Mouse (Mus musculus): ENCODE measurements at regions not wholly inside any gene's neighbourhood (a gene's known extent, or its start where the extent isn't known, plus 50 kb on each side); places are given as distances from the start of the nearest gene placed in this dataset.

- Histone ChIP-seq H3K9ac (replicated peaks) (no peak overlapping the region), H3K9me3 (no peaks in the 10 kb centered on the region), H3K36me3 (no peaks in the 10 kb centered on the region), H3K27me3 (no peaks in the 10 kb centered on the region), H3K27ac (no peak overlapping the region), H3K4me1 (replicated peaks) (no peaks in the 10 kb centered on the region), H3K4me3 (replicated peaks) (no peak overlapping the region), H3K4me2 (replicated peaks) (no peak overlapping the region)
- 72% methylated on average over 1 of the region's 1 CpGs for WGBS
- no peak for ATAC-seq
Measured at GRCm38 (mm10) chr6:11647651-11648050, 259.6 kb downstream of the Ndufa4 start.

GRCm38 (mm10) chr6:11613331-11613730, 294.0 kb downstream of the Ndufa4 start:
- no peaks in the 10 kb centered on the region for H3K9me3 ChIP-seq
- no peaks in the 10 kb centered on the region for H3K27me3 ChIP-seq
- H3K4me2 ChIP-seq (replicated peaks): no peak overlapping the region
- WGBS: 84% methylated on average over 4 of the region's 4 CpGs
- H3K4me3 ChIP-seq (replicated peaks): no peak overlapping the region
- H3K36me3 ChIP-seq: no peaks in the 10 kb centered on the region
- H3K9ac ChIP-seq (replicated peaks): no peak overlapping the region
- no peaks in the 10 kb centered on the region for H3K4me1 ChIP-seq (replicated peaks)
- ATAC-seq: no peak
- H3K27ac ChIP-seq: no peak overlapping the region

GRCm38 (mm10) chr6:11608214-11608613, 299.1 kb downstream of the Ndufa4 start:
- H3K4me3 ChIP-seq (replicated peaks): no peak overlapping the region
- H3K36me3 ChIP-seq: no peaks in the 10 kb centered on the region
- H3K4me1 ChIP-seq (replicated peaks): no peaks in the 10 kb centered on the region
- H3K27me3 ChIP-seq: no peaks in the 10 kb centered on the region
- H3K9me3 ChIP-seq: no peaks in the 10 kb centered on the region
- ATAC-seq: no peak
- H3K9ac ChIP-seq (replicated peaks): no peak overlapping the region
- H3K4me2 ChIP-seq (replicated peaks): no peak overlapping the region
- H3K27ac ChIP-seq: no peak overlapping the region

- Histone ChIP-seq H3K4me3 (replicated peaks) (no peak overlapping the region), H3K4me2 (replicated peaks) (no peak overlapping the region), H3K9ac (replicated peaks) (no peak overlapping the region), H3K36me3 (no peaks in the 10 kb centered on the region), H3K27me3 (no peaks in the 10 kb centered on the region), H3K4me1 (replicated peaks) (no peaks in the 10 kb centered on the region), H3K9me3 (no peaks in the 10 kb centered on the region), H3K27ac (no peak overlapping the region)
- 77% methylated on average over 2 of the region's 2 CpGs for WGBS
- ATAC-seq: no peak
Measured at GRCm38 (mm10) chr6:11607696-11608095, 299.6 kb downstream of the Ndufa4 start.

- no peaks in the 10 kb centered on the region for H3K27me3 ChIP-seq
- WGBS: 58% methylated on average over 3 of the region's 3 CpGs
- H3K9ac ChIP-seq (replicated peaks): no peak overlapping the region
- no peak overlapping the region for H3K27ac ChIP-seq
- no peaks in the 10 kb centered on the region for H3K9me3 ChIP-seq
- peak; percentile 45; the same call in 1 of the 2 replicates for ATAC-seq
- no peaks in the 10 kb centered on the region for H3K4me1 ChIP-seq (replicated peaks)
- H3K4me3 ChIP-seq (replicated peaks): no peak overlapping the region
- no peak overlapping the region for H3K4me2 ChIP-seq (replicated peaks)
- H3K36me3 ChIP-seq: no peaks in the 10 kb centered on the region
Measured at GRCm38 (mm10) chr6:11606055-11606454, 301.2 kb downstream of the Ndufa4 start.

- 62% methylated on average over 4 of the region's 4 CpGs for WGBS
- Histone ChIP-seq H3K9ac (replicated peaks) (no peak overlapping the region), H3K9me3 (no peaks in the 10 kb centered on the region), H3K27me3 (no peaks in the 10 kb centered on the region), H3K27ac (no peak overlapping the region), H3K4me2 (replicated peaks) (no peak overlapping the region), H3K4me1 (replicated peaks) (no peaks in the 10 kb centered on the region), H3K4me3 (replicated peaks) (no peak overlapping the region), H3K36me3 (no peaks in the 10 kb centered on the region)
- ATAC-seq: no peak
Measured at GRCm38 (mm10) chr6:11605526-11605925, 301.8 kb downstream of the Ndufa4 start.

GRCm38 (mm10) chr6:11594936-11595335, 312.4 kb downstream of the Ndufa4 start:
- 0 out of 2 replicates have a peak, but pooled peaks have one; percentile 34 for ATAC-seq
- WGBS: 38% methylated on average over 2 of the region's 2 CpGs

GRCm38 (mm10) chr6:11593583-11594271, 313.6 kb downstream of the Ndufa4 start:
- Histone ChIP-seq H3K27me3 (no peaks in the 10 kb centered on the region), H3K36me3 (no peaks in the 10 kb centered on the region), H3K9me3 (no peaks in the 10 kb centered on the region), H3K4me1 (replicated peaks) (no peaks in the 10 kb centered on the region), H3K9ac (replicated peaks) (no peak overlapping the region), H3K4me3 (replicated peaks) (no peak overlapping the region), H3K4me2 (replicated peaks) (no peak overlapping the region), H3K27ac (peak overlapping the region; percentile 44; the same call in 1 of the 2 replicates)
- ATAC-seq: 0 out of 2 replicates have a peak, but pooled peaks have one; percentile 27
- WGBS: 80% methylated on average over 14 of the region's 14 CpGs

More at GRCm38 (mm10) chr6:11594936-11595335, 312.4 kb downstream of the Ndufa4 start:
- no peak overlapping the region for H3K27ac ChIP-seq
- H3K4me1 ChIP-seq (replicated peaks): no peaks in the 10 kb centered on the region
- no peaks in the 10 kb centered on the region for H3K9me3 ChIP-seq
- no peaks in the 10 kb centered on the region for H3K27me3 ChIP-seq
- no peaks in the 10 kb centered on the region for H3K36me3 ChIP-seq
- no peak overlapping the region for H3K4me2 ChIP-seq (replicated peaks)
- H3K4me3 ChIP-seq (replicated peaks): no peak overlapping the region
- no peak overlapping the region for H3K9ac ChIP-seq (replicated peaks)

GRCm38 (mm10) chr6:11576091-11576490, 331.2 kb downstream of the Ndufa4 start:
- Histone ChIP-seq H3K27me3 (no peaks in the 10 kb centered on the region), H3K9ac (replicated peaks) (no peak overlapping the region), H3K4me2 (replicated peaks) (no peak overlapping the region), H3K36me3 (no peaks in the 10 kb centered on the region), H3K4me3 (replicated peaks) (no peak overlapping the region), H3K27ac (no peak overlapping the region), H3K9me3 (no peaks in the 10 kb centered on the region), H3K4me1 (replicated peaks) (no peaks in the 10 kb centered on the region)
- no peak for ATAC-seq
- WGBS: 89% methylated on average over 5 of the region's 5 CpGs

GRCm38 (mm10) chr6:11565246-11565645, 342.1 kb downstream of the Ndufa4 start:
- no peak overlapping the region for H3K4me3 ChIP-seq (replicated peaks)
- no peak overlapping the region for H3K9ac ChIP-seq (replicated peaks)
- no peaks in the 10 kb centered on the region for H3K36me3 ChIP-seq
- WGBS: 99% methylated on average over 2 of the region's 2 CpGs
- H3K27me3 ChIP-seq: no peaks in the 10 kb centered on the region
- ATAC-seq: no peak
- H3K4me2 ChIP-seq (replicated peaks): no peak overlapping the region
- H3K27ac ChIP-seq: no peak overlapping the region
- H3K4me1 ChIP-seq (replicated peaks): no peaks in the 10 kb centered on the region
- no peaks in the 10 kb centered on the region for H3K9me3 ChIP-seq

GRCm38 (mm10) chr6:11550473-11550872, 356.8 kb downstream of the Ndufa4 start:
- H3K9me3 ChIP-seq: no peaks in the 10 kb centered on the region
- ATAC-seq: no peak
- no peaks in the 10 kb centered on the region for H3K4me1 ChIP-seq (replicated peaks)
- H3K27ac ChIP-seq: no peak overlapping the region
- no peak overlapping the region for H3K9ac ChIP-seq (replicated peaks)
- H3K4me3 ChIP-seq (replicated peaks): no peak overlapping the region
- no peak overlapping the region for H3K4me2 ChIP-seq (replicated peaks)
- no peaks in the 10 kb centered on the region for H3K27me3 ChIP-seq
- no peaks in the 10 kb centered on the region for H3K36me3 ChIP-seq

GRCm38 (mm10) chr6:11547318-11547717, 360.0 kb downstream of the Ndufa4 start:
- H3K9ac ChIP-seq (replicated peaks): no peak overlapping the region
- H3K4me3 ChIP-seq (replicated peaks): no peak overlapping the region
- ATAC-seq: no peak
- H3K36me3 ChIP-seq: no peaks in the 10 kb centered on the region
- no peaks in the 10 kb centered on the region for H3K4me1 ChIP-seq (replicated peaks)
- no peaks in the 10 kb centered on the region for H3K9me3 ChIP-seq
- H3K27ac ChIP-seq: no peak overlapping the region
- no peaks in the 10 kb centered on the region for H3K27me3 ChIP-seq
- H3K4me2 ChIP-seq (replicated peaks): no peak overlapping the region
